Mouse (Mus musculus) induced T-regulatory cell, adult 2 months (primary cell): Measurements from ENCODE around the gene Ccl11.

Experiments used
- DNase-seq: peaks from one replicate; pipeline ENCODE4 v3.0.0-alpha.2; 2012; ENCODE audit warnings: low read depth

Gene Ccl11

DNA sequence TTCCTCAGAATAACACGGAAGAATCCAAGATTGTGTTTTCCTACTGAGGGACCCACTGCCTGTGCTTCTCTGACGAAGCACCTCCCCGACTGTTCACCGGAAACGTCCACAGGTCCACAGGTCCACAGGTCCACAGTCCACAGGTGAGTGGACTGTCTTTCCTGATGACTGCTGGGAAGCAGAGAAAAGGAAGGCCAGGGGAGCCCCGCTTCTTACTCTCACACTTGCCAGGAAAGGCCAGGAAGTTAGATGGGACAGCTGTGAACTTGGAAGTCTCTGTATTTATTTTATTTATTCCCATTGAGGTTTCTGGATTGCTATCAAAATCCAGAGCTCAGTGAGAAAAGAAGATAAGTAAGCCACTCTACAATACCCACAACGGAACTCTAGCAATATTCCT lies 3.8 kb upstream of the Ccl11 start:
- no peak for DNase-seq

DNA sequence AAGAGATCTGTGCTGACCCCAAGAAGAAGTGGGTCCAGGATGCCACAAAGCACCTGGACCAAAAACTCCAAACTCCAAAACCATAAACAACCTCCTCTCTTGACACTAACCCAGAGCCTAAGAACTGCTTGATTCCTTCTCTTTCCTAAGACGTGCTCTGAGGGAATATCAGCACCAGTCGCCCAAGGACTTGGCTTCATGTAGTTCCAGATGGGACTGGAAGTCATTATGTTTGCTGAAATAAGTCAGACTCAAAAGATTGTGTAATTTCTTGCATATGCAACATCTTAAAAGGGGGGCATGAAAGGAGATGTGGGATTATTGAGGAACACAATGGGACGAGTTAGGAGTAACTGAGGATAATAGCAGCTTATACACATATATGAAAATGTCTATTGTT lies 4.6 kb downstream of the Ccl11 start:
- no peak for DNase-seq

DNA sequence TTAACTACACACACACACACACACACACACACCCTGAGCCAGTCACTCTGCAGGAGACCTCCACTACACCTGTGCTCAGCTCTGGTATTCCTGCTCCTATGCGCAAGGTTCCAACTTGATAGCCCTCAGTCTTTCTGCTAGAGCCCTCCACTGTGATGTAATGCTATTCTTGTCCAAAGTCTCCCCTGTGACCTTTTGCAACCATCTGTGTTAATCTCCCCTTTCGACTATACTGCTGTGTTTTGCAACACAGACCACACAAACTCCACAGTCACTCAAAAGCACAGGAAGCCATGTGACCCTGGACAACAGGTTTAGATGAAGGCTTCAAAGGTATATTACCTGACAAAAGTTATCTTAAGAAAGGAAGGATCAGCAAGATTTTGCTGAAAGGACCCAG lies 5.8 kb downstream of the Ccl11 start:
- no peak for DNase-seq

DNA sequence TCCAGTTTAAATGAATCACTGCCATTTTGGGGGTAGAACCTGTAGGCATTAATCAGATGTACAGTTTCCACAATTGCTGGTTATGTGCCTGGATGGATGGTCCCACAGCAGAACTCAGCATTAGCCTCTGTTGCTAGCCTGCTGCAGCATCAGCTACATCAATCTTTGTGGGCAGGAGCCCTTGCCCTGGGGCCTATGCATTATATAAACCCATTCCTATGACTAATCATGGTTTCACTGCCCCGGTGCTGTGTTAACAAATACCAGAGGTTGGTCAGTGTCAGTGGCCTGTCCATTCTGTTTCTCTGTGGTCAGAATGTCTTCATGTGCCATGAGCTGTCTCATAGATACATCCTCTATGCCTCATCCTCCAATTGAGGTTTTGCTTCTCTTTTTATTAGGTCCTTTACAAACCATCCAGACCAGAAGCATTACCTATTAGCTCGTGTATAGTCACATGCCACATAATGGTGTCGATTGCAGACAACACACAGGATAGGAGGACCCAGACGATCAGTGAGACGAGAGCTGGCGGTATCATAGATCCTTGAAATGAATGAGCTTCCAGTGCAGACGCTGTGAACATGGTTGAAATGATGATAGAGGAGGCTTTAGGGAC lies 9.4 kb downstream of the Ccl11 start:
- DNase-seq = no peak

DNA sequence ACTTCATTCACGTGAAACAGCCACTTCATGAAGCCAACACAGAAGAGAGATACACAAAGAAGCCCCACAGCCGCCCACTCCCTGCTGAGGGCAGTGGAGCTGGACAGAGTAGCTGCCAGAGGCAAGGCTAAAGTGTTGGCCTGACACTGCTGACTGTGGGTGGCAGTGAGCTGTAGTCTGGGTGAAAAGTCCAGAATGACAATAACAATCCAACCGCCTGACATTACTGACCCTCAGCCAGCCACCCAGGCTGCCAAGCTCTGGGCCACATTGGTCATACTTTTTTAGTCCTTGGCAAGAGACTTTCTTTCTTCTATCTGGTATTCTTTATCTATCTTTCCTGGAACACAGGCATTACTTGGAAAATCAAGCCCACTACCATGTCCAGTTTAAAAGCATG lies 13.5 kb downstream of the Ccl11 start:
- no peak for DNase-seq

DNA sequence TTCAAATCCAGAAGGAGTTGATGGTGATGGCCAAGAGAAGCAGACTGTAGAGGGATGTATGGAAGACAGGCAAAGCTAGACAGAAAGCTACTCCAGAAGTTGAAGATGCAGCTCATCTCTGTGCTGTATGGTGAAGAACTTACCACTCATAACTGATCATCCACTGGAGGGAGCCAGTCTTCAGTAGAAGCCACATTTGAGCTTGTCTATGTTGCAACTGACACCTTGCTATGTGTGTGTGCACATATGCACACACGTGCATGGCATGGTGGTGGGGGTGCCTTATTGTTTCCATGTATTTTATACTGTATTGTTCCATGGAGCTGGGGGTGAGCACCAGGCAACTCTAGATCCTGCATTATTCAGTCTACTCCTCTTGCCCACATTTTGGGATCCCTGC lies 14.8 kb downstream of the Ccl11 start:
- DNase-seq = peak; percentile 2

DNA sequence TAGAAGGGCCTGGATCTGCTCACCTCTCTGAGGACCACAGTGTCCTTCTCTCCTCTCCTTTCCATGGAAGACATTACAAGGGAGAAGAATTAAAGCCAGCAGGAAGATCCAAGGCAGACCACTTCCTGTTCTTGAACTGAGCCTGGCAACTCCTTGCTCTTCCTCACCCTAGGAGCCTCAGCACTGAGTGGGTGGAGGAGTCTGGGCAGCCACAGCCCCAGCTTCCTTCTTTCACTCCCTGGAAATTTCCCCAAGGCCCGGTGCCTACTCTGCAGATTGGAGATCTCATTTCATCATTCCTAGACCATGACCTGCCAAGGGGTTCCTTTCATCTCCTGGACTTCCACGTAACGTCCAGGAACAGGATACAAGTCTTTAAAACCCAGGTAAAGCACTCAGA lies 15.4 kb downstream of the Ccl11 start:
- no peak for DNase-seq

DNA sequence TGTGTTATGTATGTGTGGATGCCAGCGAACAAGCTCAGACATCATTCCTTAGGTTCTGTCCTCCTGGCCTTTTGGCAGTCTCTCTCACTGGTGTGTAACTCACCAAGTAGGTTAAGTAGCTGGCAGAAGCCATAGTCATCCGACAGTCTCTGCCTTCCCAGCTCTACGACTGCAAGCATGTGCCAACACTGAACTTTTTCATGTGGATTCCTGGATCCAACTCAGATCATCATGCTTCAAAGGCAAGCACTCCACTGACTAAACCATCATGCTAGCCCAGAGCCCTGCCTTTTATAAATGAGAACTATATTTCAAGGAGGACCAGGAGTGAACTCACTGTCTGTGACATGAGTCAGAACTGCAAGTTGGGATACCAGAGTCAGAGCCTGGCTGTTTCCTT lies 16.1 kb downstream of the Ccl11 start:
- DNase-seq = no peak

DNA sequence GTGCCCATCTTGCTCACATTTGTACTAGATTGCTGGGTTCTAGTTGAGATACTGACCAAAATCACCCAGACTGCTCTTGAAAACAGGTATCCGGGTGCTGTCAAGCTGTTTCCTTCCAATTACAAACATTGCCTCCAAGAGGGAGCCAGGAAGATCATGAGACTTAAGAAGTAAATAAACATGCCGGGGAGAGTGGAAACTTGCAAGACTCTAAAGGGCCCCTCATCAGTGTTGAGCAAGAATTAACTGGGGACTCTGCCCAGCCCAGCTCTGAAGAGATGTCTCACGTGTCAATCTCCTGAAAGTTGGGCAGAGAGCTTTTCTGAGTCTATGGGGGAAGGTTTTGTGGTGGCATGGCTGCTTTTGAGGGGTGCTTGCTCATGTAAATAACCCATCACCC lies 19.4 kb downstream of the Ccl11 start:
- DNase-seq = no peak

DNA sequence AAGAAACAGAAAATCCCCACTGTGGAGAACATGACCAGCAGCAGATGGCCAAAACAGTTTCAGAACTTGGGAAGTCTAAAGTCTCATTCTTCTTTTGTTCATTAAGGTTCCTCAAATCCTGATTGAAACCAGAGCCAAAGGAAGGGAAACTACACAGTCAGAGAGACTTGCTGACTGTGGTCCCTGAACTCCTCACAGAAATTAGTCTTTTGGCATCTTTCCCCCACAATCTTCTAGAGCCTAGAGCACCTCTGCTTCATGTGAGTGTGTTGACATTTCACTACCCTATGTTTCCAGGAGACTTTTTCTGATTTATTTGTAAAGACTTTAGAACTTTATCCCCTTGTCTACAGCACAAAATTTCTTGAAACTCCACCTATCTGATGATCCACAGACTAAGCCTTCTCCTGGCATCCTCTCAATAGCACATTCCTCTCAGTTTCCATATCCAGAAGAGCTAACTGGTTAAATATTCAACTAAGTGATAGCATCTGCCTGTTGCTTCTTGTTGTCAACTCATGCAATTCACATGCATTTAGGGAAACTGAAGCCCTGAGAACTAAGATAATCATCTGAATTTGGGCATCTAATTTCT lies 20.6 kb downstream of the Ccl11 start:
- DNase-seq = no peak

DNA sequence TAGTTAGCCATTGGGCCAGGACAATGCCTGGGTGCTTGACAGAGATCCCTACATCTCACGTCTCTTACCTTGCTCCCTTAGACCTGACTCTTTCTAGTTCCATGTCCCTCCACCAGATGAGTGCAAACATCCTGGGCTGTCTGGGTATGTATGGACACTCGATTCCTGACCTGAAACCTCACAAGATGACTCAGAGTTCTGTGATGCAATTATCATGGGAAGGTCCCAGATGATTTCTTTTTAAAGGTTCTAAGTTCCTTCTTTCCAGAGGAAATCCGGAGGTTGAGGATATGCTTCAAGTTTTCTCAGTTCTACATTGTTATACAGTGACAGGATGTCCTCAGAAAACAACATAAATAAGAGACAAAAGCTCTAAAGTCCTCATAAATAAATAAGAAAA lies 23.2 kb downstream of the Ccl11 start:
- no peak for DNase-seq

DNA sequence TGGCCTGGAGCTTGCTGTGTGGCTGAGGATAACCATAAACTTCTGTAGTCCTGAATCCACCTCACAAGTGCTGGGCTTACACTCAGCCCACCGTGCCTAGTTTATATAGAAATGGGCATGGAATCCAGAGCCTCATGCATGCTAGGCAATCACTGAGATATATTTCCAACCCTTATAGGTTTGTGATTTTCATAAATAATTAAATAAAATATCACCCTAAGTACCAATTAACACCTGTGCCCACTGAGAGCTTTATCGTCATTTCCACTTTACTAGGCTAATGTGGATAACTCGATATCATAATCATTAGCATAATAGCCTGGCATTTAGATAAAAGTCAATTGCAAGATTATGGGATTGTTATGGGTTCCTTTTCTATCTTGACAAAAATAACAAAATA lies 26.7 kb downstream of the Ccl11 start:
- DNase-seq = no peak

DNA sequence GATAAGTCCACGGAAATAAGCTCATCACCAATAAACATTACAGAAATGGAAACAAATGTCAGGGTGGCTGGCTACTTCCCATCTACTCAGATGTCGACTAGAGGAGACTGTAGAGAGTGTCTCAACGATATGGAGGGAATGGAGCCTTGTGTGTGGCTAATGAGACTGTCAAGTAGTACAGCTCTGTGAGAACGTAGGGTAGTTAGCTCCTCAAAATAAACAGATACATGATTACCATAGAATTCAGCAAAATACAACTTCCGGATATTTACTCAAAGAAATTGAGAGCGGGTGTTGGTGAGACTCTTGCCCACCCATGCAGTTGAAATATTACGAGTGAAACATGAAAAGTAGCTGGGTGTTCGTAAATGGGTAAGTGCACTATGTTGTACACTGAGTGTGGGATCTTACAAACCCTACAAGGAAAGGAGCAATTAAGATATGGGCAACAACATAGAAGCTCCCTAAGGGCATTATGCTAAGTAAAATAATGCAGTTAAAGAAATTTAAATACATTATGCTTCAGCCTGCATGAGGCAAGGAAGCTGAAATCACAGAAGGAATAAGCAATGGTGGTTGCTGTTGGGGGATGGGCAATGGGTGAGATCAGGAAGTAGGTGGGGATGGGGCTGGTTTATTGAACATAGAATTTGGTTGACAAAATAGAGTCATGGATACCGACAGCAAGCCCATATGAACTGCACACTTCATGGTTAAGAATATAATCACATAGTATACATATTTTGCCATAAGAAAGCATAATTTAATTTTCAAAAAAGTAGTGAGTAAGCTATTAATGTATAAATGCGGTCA lies 42.1 kb downstream of the Ccl11 start:
- no peak for DNase-seq

DNA sequence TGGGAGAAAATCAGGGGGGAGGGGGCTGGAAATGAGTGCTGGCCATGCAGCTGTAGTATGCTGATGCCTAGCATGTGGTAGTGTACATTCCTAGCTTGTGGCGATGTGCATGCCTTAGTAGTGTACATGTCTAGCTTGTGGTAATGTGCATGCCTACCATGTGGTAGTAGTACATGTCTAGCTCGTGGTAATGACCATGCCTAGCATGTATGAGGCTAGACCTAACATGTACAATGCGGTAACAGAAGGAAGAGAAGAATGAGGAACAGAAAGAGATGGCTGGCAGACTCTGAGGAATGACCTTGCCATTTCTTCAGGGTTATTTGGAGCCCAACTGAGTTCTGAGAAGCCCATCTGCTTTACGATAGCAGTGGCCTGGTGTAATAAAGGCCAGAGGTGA lies 43.5 kb downstream of the Ccl11 start:
- DNase-seq = no peak

DNA sequence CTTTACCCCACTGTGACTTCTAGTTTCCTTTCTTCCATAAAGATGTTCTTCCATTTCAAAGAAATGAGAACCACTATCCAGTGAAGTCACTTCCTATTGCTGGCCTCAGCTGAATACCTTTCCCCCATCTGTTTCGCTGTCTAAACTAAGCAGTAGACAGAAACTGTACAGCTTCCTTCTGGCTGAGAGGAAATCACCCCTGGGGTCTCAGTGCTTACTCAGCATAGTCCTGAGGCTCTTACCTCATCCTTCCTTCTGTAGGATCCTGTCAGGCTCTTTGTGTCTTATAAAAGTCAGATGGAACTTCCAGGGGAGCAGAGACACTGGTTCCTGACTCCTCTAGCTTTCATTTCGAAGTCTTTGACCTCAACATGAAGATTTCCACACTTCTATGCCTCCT lies 43.9 kb downstream of the Ccl11 start, which contains the start of gene Ccl12:
Gene Ccl12 (plus strand): TSS at position 317 of the 400 bp plus-strand sequence.
- DNase-seq = no peak

DNA sequence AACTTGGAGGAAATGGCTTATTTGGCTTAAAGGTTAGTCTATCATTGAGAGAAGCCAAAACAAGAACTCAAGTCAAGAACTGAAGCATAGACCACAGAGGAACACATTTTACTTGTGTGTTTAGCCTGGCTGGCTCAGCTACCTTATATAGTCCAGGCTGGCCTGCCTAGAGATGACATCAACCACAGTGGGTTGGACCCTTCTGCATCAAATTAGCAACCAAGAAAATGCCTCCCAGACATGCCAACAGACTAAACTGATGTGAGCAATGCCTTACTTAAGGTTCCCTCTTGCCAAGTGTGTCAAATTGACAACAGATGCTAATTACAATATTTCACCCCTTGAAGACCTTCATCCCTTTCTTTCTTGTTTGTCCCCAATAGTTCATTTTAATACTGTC lies 52.0 kb downstream of the Ccl11 start:
- DNase-seq = no peak

DNA sequence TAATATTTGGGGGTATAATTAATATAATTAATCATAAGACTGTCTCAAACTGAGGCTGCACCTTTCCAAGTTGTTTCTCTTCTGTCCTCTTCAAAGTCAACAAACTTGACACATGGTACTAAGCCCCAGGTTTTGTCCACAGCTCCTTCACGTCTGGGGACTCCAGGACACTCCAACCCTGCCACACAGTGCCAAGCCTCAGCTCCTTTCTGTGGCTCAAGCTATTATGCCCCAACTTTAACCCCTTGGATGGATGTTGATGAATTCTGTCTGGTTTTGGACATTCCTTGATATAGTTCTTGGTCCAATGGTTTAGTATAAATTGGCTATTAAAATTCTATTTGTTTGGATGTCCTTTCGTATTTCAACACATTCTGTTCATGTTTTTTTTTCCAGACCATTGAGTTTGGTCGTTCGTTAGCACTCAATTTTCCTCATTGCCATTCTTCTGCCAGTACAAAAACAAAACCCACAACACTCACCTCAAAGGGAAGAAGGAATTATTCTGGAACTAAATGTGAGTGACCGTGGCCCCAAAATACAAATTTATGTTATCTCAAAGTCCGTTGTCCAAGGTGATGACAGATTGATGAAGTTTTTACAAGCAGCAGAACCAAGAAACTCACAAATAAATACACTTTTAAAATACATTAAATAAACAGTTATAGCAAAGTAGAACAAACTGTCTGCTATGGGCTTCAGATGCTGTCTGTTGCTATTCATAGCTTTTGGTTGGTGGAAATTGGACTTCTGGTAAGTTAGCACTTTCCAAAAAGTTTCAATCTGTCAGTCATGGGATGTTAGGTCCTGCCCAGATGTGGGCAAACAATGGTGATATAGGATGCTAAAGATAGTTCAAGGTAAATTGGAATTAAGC lies 53.0 kb downstream of the Ccl11 start:
- DNase-seq = no peak
